Mouse (Mus musculus) G1E (cell line): Measurements from ENCODE around the gene 2010300C02Rik. TPM values are rescaled to one million over a fixed set of nuclear protein-coding genes. Genes with fewer than 3 reads are reported as not detected.
A peak's percentile ranks its signal among the peaks of the same experiment; 100 is the strongest.

Source experiments
- ATAC-seq: 2 replicates; pipeline ENCODE4 v1.8.0; 2016; ENCODE audit warnings: mild to moderate bottlenecking; ENCODE audit not compliant: insufficient number of reproducible peaks, poor library complexity, low FRiP score, severe bottlenecking; ENCODE audit errors: extremely low read depth
- DNase-seq: peaks from one replicate; pipeline ENCODE4 v3.0.0; 2012; ENCODE audit warnings: low spot score
- H3K27me3 ChIP-seq: 2 replicates; pipeline ENCODE4 v1.6.1; 2012; ENCODE audit warnings: mild to moderate bottlenecking, low read length, inconsistent platforms; ENCODE audit not compliant: insufficient read depth
- H3K36me3 ChIP-seq: replicated peaks from 2 replicates; pipeline ENCODE3; 2012; ENCODE audit warnings: mild to moderate bottlenecking, inconsistent platforms
- H3K4me1 ChIP-seq: 2 replicates; pipeline ENCODE4 v1.6.1; 2012; ENCODE audit warnings: low read depth, low read length, inconsistent platforms, mixed read lengths; ENCODE audit not compliant: insufficient read depth
- H3K4me3 ChIP-seq: 2 replicates; pipeline ENCODE4 v1.5.1; 2012; ENCODE audit warnings: low read depth, mild to moderate bottlenecking, inconsistent platforms, low read length, moderate library complexity, mixed read lengths
- H3K9me3 ChIP-seq: replicated peaks from 2 replicates; pipeline ENCODE4 v1.6.1; 2012; ENCODE audit warnings: inconsistent platforms
- CTCF ChIP-seq: IDR thresholded peaks from 2 replicates; pipeline ENCODE4 v1.5.1; 2012; ENCODE audit warnings: low read depth, low read length, inconsistent platforms, mixed read lengths
- GATA1 ChIP-seq: IDR thresholded peaks from 2 replicates; pipeline ENCODE4 v1.6.1; 2012; ENCODE audit warnings: borderline replicate concordance, low read length, inconsistent platforms, mixed read lengths
- GATA2 ChIP-seq: IDR thresholded peaks from 2 replicates; pipeline ENCODE4 v1.6.1; 2012; ENCODE audit warnings: low read depth, low read length, inconsistent platforms, borderline replicate concordance
- POLR2AphosphoS5 ChIP-seq: IDR thresholded peaks from 2 replicates; pipeline ENCODE4 v1.6.1; 2012; ENCODE audit warnings: low read depth, low read length, inconsistent platforms; ENCODE audit not compliant: insufficient replicate concordance
- TAL1 ChIP-seq: conservative IDR thresholded peaks from 2 replicates; pipeline ENCODE4 v1.6.1; 2012; ENCODE audit warnings: low read depth, low read length, inconsistent platforms, mixed read lengths
- polyA plus RNA-seq: library from polyadenylated mRNA; stranded (reverse); fragments of >175 nt; gene quantifications from 2 replicates; pipeline ENCODE4 v1.2.3, GENCODE M21; 2012
- total RNA-seq, 2 experiments: library from RNA; stranded (forward) in 1 of 2; stranded (reverse) in 1 of 2; fragments of 200-1000 nt in 1 of 2; fragments of >200 nt in 1 of 2; fragmentation: Nextera tagmentation in 1 of 2; gene quantifications; 2 replicates each; pipeline ENCODE4 v1.2.3; 2014 to 2017

Gene 2010300C02Rik
- total and polyA plus RNA-seq, 3 experiments, result 0.11 TPM; not detected in 2

DNA sequence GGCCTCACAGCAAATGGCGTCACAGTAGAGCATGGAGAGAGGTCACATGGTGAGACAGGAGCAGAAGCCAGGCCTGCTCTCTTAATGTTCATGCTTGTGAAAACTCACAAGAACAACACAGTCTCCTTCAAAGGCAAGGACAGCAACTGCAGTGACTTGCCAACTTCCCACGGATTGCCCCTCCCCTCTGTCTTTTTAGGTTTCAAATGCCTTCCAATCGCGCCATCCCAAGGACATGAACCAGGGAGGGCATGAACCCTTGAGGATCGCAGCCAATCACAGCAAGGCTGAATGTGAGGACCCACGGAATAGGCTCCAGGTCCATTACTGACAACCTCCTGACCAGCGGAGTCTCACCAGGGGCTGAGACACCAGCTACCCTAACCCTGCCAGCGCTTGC, 31.5 kb downstream of the 2010300C02Rik start:
- no peak for DNase-seq
- Histone ChIP-seq H3K27me3 (peaks cover 15% of the 10 kb centered on the region; the same call in 1 of the 2 replicates), H3K4me3 (no peak overlapping the region), H3K9me3 (no peaks in the 10 kb centered on the region), H3K4me1 (no peaks in the 10 kb centered on the region), H3K36me3 (no peaks in the 10 kb centered on the region)
- no peak for ATAC-seq
- no peak for TF ChIP-seq GATA2
- TF ChIP-seq CTCF, result no peak
- TF ChIP-seq GATA1, result no peak
- no peak for TF ChIP-seq POLR2AphosphoS5
- no peak for TF ChIP-seq TAL1

DNA sequence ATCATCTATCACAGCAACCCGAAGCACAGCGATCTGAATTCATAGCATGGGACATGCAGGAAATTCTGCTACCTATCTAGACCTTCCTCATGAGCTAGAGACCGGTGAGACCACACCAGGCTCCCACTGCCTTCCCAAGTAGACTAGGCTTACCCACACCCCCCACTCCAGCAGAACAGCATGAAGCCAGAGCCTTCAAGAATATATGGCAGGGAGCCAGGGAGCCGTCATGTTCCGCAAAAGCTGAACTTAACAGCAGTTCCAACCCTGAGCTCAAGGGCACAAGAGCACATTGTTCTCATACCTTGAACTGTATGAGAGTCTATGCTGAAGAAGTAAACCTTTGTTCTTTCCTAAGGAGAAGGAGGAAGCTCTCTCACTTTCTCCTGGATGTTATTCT, 32.4 kb downstream of the 2010300C02Rik start:
- no peak for DNase-seq
- no peaks in the 10 kb centered on the region for H3K4me1 ChIP-seq
- no peak overlapping the region for H3K4me3 ChIP-seq
- H3K36me3 ChIP-seq, result no peaks in the 10 kb centered on the region
- H3K9me3 ChIP-seq, result no peaks in the 10 kb centered on the region
- TF ChIP-seq GATA1, result no peak
- TF ChIP-seq TAL1, result no peak
- no peak for TF ChIP-seq GATA2
- no peak for TF ChIP-seq POLR2AphosphoS5
- no peak for TF ChIP-seq CTCF
- no peak for ATAC-seq
- peaks cover 15% of the 10 kb centered on the region; the same call in 1 of the 2 replicates for H3K27me3 ChIP-seq

- Histone ChIP-seq H3K36me3 (no peaks in the 10 kb centered on the region), H3K9me3 (no peaks in the 10 kb centered on the region), H3K4me3 (no peak overlapping the region), H3K4me1 (no peaks in the 10 kb centered on the region), H3K27me3 (peaks cover 15% of the 10 kb centered on the region; the same call in 1 of the 2 replicates)
- ATAC-seq, result no peak
- TF ChIP-seq GATA1, result no peak
- TF ChIP-seq POLR2AphosphoS5, result no peak
- TF ChIP-seq GATA2, result no peak
- TF ChIP-seq TAL1, result no peak
- TF ChIP-seq CTCF, result no peak
- no peak for DNase-seq
Measured at GRCm38 (mm10) chr1:37686953-37687441, 32.9 kb downstream of the 2010300C02Rik start.

- ATAC-seq (no peak), DNase-seq (peak; percentile 71)
- peak; percentile 91 for TF ChIP-seq CTCF
- TF ChIP-seq TAL1, result no peak
- Histone ChIP-seq H3K27me3 (peaks cover 16% of the 10 kb centered on the region; the same call in 1 of the 2 replicates), H3K9me3 (no peaks in the 10 kb centered on the region), H3K36me3 (no peaks in the 10 kb centered on the region), H3K4me3 (no peak overlapping the region), H3K4me1 (no peaks in the 10 kb centered on the region)
Measured at GRCm38 (mm10) chr1:37678327-37679123, 41.4 kb downstream of the 2010300C02Rik start.

- peaks cover 16% of the 10 kb centered on the region; the same call in 1 of the 2 replicates for H3K27me3 ChIP-seq
- no peak for DNase-seq
- no peaks in the 10 kb centered on the region for H3K9me3 ChIP-seq
- no peaks in the 10 kb centered on the region; the same call in 1 of the 2 replicates for H3K4me1 ChIP-seq
- ATAC-seq, result no peak
- no peaks in the 10 kb centered on the region for H3K36me3 ChIP-seq
- no peak overlapping the region for H3K4me3 ChIP-seq
- TF ChIP-seq GATA1 (no peak), CTCF (no peak), TAL1 (no peak), GATA2 (no peak), POLR2AphosphoS5 (no peak)
Measured at GRCm38 (mm10) chr1:37676967-37677512, 42.8 kb downstream of the 2010300C02Rik start.

DNA sequence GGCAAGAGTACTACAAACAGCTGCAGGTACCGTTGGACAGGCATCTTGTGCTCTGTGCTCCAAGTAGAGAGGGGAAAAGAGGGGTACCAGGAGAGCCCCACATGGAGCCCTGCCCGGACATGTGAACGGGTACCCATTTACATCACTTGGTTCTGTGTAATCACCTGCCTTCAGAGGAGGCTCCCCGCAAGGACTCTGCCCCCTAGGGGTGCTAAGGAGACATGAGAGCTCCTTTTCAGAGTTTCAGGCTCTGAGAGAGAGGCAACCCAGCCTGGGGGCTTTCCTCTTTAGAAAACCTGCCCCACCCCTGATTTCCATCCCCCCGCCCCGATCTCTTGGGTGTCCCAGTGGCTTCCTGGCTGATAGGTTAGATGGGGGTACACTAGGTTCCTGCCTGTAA, 44.4 kb downstream of the 2010300C02Rik start:
- DNase-seq (no peak), ATAC-seq (no peak)
- TF ChIP-seq POLR2AphosphoS5, result no peak
- TF ChIP-seq TAL1, result no peak
- no peak for TF ChIP-seq GATA1
- TF ChIP-seq CTCF, result no peak
- TF ChIP-seq GATA2, result no peak
- no peak overlapping the region for H3K4me3 ChIP-seq
- H3K27me3 ChIP-seq, result peaks cover 18% of the 10 kb centered on the region; the same call in 1 of the 2 replicates
- H3K36me3 ChIP-seq, result no peaks in the 10 kb centered on the region
- no peaks in the 10 kb centered on the region for H3K9me3 ChIP-seq
- H3K4me1 ChIP-seq, result no peaks in the 10 kb centered on the region; the same call in 1 of the 2 replicates
